Mouse (Mus musculus) CD4-positive, CD25-positive, alpha-beta regulatory T cell, adult 4 months (primary cell): ENCODE data around the gene Rcbtb2. TPM values are rescaled to one million over a fixed set of nuclear protein-coding genes. Genes with fewer than 3 reads are reported as not detected.

Experiments used
- ATAC-seq: one replicate; pipeline ENCODE4 v1.8.0; 2017
- polyA plus RNA-seq, 2 experiments: library from polyadenylated mRNA; unstranded; fragments of 100-300 nt; shearing (Covaris generic); gene quantifications; one replicate each; pipeline ENCODE4 v1.2.1; 2017

Rcbtb2 gene
- polyA plus RNA-seq, 2 experiments from 2014 or later: 55.6 to 61.4 TPM

DNA sequence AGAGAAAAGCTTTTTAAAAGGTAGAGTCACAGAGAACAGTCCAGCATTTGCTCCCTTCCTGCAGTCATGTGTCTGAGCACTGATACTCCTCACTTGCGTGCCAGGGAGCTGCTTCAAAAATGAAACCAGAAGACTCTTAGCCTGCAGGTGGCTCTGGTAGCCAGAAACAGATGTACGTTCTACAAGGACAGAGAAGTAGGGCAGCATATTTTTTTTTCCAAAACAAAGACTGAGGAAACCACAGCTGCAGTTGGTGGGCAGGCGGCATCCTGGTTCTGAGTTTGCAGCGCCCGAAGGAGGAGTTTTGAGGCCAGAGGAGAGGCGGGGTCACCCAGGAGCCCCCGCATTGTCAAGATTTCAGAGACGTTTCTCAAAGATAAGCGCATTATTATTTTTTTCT, 5.9 kb upstream of the Rcbtb2 start:
- ATAC-seq: peak; percentile 85

GRCm38 (mm10) chr14:73117411-73118392, 5.1 kb upstream of the Rcbtb2 start:
- ATAC-seq: no peak

GRCm38 (mm10) chr14:73118482-73119347, 4.1 kb upstream of the Rcbtb2 start:
- ATAC-seq: peak; percentile 49

DNA sequence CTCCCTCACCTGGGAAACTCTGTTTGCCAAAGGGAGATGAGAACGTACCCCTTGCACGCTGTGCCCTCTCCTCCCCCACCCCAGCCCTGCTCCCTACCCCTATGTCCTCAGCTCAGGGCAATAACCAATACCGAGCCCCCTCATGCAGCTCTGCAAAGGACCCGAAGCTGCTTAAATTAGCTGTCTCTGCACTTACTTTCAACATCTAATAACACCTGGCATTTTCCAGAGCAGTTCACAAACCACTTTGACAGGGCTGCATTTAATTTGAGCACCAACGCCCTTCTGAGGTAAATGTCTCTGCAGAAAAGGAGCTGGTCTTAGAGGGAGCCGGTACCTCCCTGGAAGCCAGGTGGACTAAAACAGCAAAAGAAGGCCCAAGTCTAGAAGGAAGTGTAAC, 3.4 kb upstream of the Rcbtb2 start:
- no peak for ATAC-seq

- ATAC-seq: no peak
Measured at GRCm38 (mm10) chr14:73119966-73120365, 2.9 kb upstream of the Rcbtb2 start.

GRCm38 (mm10) chr14:73122211-73122922, 470 bp upstream of the Rcbtb2 start:
- ATAC-seq: no peak

GRCm38 (mm10) chr14:73123381-73123780, 544 bp downstream of the Rcbtb2 start:
- no peak for ATAC-seq

DNA sequence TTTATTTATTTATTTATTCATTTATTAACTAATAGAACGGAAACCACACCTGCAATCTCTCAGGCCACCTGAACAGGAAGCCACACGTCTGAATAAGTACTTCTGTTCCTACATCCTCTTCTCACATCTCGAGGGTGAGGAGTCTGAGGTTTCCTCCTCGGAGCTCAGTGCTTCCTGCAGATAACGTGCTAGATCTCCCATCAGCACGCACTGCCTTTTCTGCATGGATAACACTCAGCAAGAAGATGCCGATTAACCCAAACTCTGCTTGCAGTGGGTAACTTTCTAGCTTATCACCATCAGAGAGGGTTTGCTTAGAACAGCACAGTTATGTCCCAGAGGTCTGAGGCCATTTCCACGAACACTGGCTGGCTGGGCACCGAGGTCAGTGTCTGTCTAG, 949 bp downstream of the Rcbtb2 start:
- peak; percentile 85 for ATAC-seq

DNA sequence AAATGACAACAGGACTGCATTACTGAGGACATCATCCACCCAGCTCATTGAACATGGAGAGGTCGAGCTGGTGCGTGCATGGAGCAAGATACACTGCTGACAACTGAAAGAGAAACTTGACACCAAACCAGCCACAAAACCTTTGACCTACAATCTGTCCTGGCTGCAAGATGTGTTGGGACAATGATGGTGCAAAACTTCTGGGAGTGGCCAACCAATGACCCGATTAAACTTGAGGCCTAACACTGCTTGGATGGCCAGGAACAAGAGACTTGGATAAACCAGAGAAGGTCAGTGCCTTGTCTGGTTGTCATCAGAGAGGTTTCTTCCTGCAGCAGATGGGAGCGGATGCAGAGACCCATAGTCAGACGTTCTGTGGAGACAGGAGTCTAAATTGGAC, 7.7 kb downstream of the Rcbtb2 start:
- no peak for ATAC-seq

DNA sequence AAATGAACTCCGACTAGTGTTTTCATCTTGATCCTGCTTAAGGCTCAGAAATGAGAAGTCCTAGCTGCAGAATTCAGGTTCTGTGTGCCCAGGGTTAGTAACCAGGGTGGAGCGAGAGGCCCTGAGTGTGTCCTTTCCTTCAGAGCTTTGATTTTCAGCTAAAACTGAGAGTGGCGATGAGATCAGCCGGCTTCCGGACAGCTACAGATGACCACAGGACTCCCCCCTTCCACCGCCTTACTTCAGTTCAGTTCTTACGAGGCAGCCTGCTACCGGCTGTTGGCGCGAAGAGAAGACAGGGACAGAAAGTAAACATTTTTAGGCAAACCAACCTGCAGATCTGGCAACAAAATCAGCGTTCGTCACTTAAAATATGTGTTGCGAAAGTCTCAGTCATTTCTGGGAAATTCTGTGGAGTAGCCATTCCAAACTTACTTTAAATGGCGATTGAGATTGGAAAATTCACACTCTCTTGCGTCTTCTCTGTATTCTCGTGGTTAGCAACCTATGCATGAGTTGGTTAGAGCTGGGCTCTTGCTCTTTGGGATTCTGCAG, 9.1 kb downstream of the Rcbtb2 start:
- ATAC-seq: no peak

DNA sequence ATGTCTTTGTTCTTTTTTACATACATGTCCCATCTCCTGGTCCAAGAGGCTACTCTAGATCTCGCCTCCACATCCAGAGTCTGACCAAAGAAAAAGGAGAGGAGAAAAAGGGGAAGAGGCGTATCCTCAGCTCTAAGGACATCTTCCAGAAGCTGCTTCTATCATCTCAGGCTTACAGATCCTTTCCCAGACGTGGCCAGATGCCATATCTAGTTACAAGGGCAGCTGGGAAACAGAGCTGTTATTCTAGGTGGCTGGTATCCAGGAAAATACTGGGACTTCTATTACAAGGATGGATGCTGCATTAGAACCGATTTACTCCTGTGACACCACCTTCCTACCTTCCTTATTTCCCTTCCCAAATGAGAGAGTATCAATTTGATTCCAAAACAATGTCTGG, 9.9 kb downstream of the Rcbtb2 start:
- ATAC-seq: no peak

GRCm38 (mm10) chr14:73137234-73137633, 14.4 kb downstream of the Rcbtb2 start:
- no peak for ATAC-seq

- no peak for ATAC-seq
Measured at GRCm38 (mm10) chr14:73138483-73138882, 15.6 kb downstream of the Rcbtb2 start.

- ATAC-seq: no peak
Measured at GRCm38 (mm10) chr14:73139866-73140265, 17.0 kb downstream of the Rcbtb2 start.

DNA sequence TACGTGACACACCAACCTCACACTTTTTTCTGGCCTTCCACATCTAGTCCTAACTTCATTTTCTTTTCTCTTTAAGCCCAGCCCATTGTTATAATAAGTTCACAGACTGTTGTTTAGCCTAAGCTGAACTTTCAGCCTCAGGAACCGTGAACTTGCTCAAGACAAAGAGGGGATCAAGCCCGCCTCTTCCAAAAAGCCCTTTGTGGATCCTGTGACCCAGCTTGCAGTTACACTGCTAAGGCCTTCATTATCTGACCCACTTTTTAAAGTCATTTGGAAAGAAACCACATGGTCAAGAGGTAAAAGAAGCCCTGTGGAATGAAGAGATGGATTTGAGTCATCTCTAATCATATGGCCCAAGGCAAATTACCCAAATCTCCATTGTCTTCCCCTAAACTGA, 19.0 kb downstream of the Rcbtb2 start:
- no peak for ATAC-seq

DNA sequence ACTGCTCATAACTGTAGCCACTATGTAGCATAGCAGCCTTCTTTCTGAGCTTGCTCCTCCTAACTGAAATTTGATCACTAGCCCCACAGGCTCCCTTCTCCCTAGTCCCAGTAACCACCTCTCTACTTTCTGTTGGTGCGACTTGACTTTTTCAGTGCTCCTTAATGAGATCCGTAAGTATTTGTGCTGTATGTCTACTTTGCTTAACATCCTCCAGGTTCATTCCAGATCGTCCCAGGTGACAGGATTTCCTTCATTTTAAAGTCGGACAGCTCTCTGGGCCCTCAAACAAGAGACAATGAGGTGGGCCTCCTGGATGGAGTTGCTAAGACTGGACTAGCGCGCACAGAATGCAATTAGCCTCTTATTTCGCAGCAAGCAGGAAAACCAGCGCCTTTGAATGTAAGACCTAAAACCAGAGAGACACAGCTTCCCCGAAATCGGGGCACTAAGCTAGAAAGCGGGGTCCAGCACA, 19.6 kb downstream of the Rcbtb2 start:
- ATAC-seq: peak; percentile 4

DNA sequence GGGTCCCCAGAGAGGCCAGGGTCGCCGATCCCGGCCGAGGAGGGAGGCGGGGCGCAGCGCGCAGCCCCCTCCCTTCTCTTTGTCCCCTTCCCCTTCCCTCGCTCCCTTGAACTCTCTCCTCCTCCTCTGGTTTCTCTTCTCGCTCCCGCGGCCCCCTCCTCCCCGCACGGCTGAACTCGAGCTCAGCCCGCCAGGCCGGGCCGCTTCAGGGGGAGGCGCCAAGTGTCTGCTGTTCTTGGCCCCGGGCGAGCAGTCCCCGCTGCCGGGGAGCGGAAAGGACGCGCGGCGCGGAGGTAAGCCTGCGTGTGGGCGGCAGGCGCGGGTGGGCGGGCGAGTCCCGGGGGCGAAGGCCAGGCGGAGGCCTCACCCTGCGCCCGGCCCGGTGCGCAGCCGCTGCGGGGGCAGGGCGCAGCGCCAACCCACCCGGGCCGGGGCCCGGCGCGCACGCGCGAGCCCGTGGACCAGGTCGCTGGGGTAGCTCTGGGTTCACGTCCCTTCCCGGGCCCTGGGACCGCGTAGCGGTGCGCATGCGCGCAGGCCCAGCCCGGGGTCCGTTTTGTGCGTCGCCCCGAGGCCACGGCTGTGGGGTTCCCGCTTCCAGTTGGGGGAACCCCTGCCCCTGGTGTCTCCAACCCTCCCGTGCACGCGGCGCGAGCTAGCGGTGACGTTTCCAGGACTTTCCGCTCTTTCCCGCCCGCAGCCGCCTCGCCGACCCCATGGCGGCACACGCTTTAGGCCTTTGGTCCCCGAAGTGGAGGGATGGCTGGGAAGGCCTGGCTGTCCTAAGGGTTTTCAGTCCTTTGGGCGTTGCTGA, 20.3 kb downstream of the Rcbtb2 start:
- ATAC-seq: peak; percentile 74

GRCm38 (mm10) chr14:73143710-73144420, 21.0 kb downstream of the Rcbtb2 start:
- ATAC-seq: no peak

GRCm38 (mm10) chr14:73145531-73145930, 22.7 kb downstream of the Rcbtb2 start:
- no peak for ATAC-seq

GRCm38 (mm10) chr14:73146721-73147120, 23.9 kb downstream of the Rcbtb2 start:
- ATAC-seq: no peak

DNA sequence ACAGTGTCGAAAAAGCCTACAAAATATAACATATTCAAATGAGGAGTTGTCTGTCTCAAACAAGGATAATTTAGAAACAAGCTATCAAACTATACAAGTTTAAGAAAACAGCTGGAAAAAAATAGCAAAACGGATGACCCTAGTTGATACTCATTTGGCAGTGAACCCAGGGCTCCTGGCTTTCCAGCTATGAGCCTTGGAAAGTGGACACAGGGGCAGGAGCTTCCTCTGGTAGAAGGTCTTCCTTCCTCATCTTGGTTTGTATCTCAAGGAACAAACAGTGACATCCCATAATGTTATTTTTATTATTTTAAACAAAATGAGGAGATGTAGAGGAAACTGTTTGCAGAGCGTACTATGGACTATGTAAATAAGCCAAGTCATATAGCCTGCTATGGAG, 25.3 kb downstream of the Rcbtb2 start:
- no peak for ATAC-seq
